Mouse (Mus musculus): ENCODE measurements around the gene Aplp1. TPM values are rescaled to one million over a fixed set of nuclear protein-coding genes. Genes with fewer than 3 reads are reported as not detected.
A peak's percentile ranks its signal among the peaks of the same experiment; 100 is the strongest.
"Not testable (repeated sequence)": the region's sequence is repeated elsewhere in the genome, so short reads cannot be mapped to it uniquely, and the experiment has no call there.

Gene Aplp1
- total RNA-seq (2015; ENCODE audit: low replicate concordance): not detected in 2 replicates
- not detected in 2 replicates for total RNA-seq (2017; ENCODE audit: low replicate concordance)

- ATAC-seq (replicated peaks; ENCODE audit: low FRiP score, poor library complexity, severe bottlenecking): no peak
Observed at GRCm38 (mm10) chr7:30444971-30445751, at the start of gene Aplp1. Gene Aplp1 (minus strand): TSS chr7:30445535.

DNA sequence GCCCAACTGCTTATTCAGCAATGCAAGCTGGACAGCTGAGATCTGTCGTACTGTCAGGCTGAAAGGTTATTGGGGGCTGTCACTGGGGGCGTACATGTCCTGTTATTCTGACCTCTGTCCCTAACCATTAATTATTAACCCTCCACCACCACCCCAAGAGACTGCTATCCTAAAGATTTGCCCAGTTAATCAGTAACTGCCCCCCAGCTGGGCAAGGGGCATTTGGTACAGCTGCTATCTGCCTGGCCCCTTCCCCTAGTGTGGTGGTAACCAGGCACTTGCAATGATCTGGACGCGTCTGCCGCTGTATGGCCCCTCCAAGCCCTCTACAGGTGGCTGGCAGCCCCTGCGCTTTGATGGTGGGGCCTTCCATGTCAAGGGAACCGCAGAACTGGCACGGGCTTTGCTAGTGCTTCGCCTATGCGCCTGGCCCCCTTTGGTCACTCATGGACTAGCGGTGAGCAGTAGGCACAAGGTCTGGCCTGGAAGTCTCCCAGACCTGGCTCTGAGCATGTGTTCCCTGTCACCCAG is 48.1 kb upstream of the Aplp1 start, which contains the start of gene Prodh2:
Gene Prodh2 (plus strand): TSS at position 222 of the 531 bp plus-strand sequence.
- ATAC-seq (replicated peaks; ENCODE audit: low FRiP score, poor library complexity, severe bottlenecking): no peak

DNA sequence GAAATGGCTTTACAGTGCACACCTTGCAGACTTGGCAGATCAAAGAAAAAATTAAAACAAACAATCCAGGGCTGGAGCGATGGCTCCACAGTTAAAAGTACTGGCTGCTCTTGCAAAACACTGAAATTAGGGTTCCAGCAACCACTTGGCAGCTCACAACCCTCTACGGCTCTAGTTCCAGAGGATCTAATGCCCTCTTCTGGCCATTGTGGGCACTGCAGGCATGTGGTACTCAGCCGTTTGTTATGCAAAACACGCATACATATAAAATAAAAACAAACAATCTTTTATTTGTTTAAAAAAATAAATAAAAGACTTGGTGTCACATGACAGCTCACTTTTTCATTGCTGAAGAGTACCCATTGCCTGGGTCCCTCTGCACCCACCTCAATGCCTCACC is 47.4 kb upstream of the Aplp1 start:
- peak; percentile 70; the same call in 1 of the 2 replicates for ATAC-seq (replicated peaks; ENCODE audit: low FRiP score, poor library complexity, severe bottlenecking)

DNA sequence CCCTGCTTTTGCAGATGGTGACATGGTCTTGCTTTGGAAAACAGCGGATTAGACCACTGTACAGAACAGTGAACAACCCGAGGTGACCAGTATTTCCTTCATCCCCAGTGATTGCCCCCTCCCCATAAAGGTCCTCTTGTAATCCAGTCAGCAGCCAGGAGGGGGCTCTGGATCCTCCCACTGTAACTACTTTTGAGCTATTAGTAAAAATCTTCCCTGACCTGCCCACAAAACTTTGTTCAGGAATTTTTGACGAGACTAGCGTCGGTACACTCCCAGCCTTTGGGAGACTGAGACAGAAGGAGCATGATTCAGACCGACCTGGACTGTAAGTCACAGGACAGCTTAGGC is 45.6 kb upstream of the Aplp1 start:
- ATAC-seq (replicated peaks; ENCODE audit: low FRiP score, poor library complexity, severe bottlenecking): no peak

DNA sequence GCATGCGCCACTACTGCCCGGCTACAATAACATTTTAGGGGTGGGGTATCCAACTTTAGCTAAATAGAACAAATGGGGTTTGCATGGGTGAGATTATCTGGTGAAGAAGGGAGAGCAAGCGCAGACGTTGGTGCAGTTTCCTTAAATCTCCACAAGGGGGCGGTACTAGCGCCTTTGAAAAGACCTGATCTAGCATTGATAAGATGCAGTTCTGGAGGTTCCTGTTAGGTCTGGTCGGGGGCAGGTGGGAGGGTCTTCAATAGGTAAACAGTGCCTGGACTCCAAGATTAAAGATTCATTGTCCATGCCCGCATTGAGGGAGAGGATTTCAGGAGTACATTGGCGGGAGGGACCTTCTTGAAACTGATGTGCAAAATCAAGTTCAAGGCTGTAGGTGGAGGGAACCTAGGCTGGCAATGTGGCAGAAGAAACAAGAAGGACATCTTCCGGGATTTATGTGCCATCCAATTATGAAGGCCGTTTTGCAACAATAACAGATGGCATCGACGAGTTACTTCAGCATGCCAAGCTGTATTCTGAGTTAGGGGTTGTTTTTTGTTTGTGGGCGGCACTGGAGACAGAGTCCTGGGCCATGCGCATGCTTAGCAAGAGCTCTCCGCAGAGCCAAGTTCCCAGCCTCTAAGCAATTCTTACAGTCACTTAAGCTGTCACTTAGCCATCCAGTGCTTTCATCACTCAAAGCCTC is 45.1 kb upstream of the Aplp1 start:
- ATAC-seq (replicated peaks; ENCODE audit: low FRiP score, poor library complexity, severe bottlenecking): no peak

DNA sequence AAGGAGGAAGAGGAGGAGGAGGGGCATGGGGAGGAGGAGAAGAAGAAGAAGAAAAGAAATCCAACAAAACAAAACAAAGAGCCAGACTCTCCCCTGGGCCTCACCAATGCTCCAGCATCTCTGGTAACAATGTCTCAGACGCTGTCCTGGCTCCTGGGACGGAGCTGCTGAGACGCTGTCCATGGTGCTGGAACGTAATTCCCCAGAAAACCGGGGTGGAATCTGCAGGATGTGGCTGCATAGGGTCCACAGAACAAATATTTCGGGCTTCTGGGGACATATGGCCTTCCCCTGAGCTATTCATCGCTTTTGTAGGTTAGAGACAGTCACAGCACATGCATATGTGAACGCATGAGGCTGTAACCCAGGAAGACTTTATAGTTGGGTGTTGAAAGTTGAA is 38.9 kb upstream of the Aplp1 start:
- ATAC-seq (replicated peaks; ENCODE audit: low FRiP score, poor library complexity, severe bottlenecking): no peak

GRCm38 (mm10) chr7:30477415-30478381 is 32.4 kb upstream of the Aplp1 start:
- ATAC-seq (replicated peaks; ENCODE audit: low FRiP score, poor library complexity, severe bottlenecking): no peak

- ATAC-seq (replicated peaks; ENCODE audit: low FRiP score, poor library complexity, severe bottlenecking): not testable (repeated sequence)
Observed at GRCm38 (mm10) chr7:30476136-30476535, 30.8 kb upstream of the Aplp1 start.

DNA sequence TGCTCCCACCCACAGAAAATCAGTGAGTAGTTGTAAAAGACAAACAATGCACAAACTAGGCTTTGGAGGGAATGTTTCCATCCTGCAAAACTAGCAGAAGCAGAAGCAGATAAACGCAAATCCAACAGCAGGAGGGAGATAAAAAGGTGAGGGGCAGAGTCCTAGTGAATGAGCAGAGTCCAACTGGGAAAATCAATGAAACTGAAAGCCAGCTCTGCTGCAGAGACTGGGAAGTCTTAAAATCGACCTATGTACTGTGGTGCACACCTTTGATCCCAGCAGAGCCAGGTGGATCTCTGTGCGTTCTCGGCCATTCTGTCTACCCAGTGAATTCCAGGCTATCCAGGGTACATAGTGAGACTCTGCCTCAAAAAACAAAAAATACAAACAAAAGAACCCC is 29.7 kb upstream of the Aplp1 start:
- no peak for ATAC-seq (replicated peaks; ENCODE audit: low FRiP score, poor library complexity, severe bottlenecking)

GRCm38 (mm10) chr7:30472411-30472810 is 27.1 kb upstream of the Aplp1 start:
- no peak for ATAC-seq (replicated peaks; ENCODE audit: low FRiP score, poor library complexity, severe bottlenecking)

- ATAC-seq (replicated peaks; ENCODE audit: low FRiP score, poor library complexity, severe bottlenecking): no peak
Observed at GRCm38 (mm10) chr7:30464816-30465300, 19.5 kb upstream of the Aplp1 start.

GRCm38 (mm10) chr7:30463996-30464395 is 18.7 kb upstream of the Aplp1 start:
- ATAC-seq (replicated peaks; ENCODE audit: low FRiP score, poor library complexity, severe bottlenecking): no peak

GRCm38 (mm10) chr7:30463568-30463967 is 18.2 kb upstream of the Aplp1 start:
- no peak for ATAC-seq (replicated peaks; ENCODE audit: low FRiP score, poor library complexity, severe bottlenecking)

DNA sequence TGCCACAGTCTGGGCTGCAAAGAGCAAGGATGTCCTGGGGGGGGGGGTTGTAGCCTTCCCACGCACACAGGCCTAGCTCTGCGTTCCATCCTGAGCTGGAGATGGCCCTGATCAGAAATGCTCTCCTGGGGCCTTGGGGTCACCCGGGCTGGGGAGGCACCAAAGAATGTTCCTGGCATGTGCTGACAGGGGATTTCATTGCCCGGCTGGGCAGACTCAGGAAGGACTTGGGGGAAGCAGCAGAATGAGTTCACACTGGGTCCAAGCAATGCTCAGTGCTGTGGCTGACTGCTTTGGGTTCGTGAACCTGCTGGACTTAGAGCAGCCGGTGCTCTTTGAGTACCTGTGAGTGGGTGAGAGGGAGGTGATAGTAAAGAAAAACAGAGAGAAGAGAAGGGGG is 14.1 kb upstream of the Aplp1 start:
- no peak for ATAC-seq (replicated peaks; ENCODE audit: low FRiP score, poor library complexity, severe bottlenecking)

- ATAC-seq (replicated peaks; ENCODE audit: low FRiP score, poor library complexity, severe bottlenecking): no peak
Observed at GRCm38 (mm10) chr7:30457629-30458330, 12.4 kb upstream of the Aplp1 start, which contains the start of the genes Kirrel2 and Nphs1. Gene Kirrel2 (minus strand): TSS chr7:30457690. Gene Nphs1 (plus strand): TSS chr7:30458315.

- ATAC-seq (replicated peaks; ENCODE audit: low FRiP score, poor library complexity, severe bottlenecking): no peak
Observed at GRCm38 (mm10) chr7:30456911-30457628, 11.7 kb upstream of the Aplp1 start.

- ATAC-seq (replicated peaks; ENCODE audit: low FRiP score, poor library complexity, severe bottlenecking): no peak
Observed at GRCm38 (mm10) chr7:30456487-30456886, 11.2 kb upstream of the Aplp1 start.

DNA sequence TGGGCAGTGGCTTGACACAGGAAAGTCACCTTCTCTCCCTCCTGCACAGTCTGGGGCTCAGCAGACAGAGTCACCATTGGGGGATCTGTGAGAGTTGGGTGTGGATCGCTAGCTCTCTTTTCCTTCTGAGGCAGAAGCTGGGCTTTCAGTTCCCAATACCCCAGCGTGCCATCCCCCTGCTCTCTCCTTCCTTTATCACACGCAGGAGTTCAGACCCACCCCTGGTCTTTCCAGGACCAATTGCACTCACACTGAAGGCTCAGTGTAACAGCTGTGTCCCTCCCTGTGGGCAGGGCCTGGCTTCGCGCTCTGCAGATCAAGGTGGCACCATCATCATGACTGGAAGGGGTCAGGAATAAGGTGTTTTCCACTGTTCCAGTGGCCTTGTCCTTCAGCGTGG is 8.9 kb upstream of the Aplp1 start:
- ATAC-seq (replicated peaks; ENCODE audit: low FRiP score, poor library complexity, severe bottlenecking): no peak

Measured in erythroid progenitor cell, adult 5-6 weeks (primary cell).